Mouse (Mus musculus): ENCODE results near the gene Dlgap3.

Dlgap3 gene

GRCm38 (mm10) chr4:127174900-127175278 is 5.9 kb downstream of the Dlgap3 start:
- DNase-seq: no peak

DNA sequence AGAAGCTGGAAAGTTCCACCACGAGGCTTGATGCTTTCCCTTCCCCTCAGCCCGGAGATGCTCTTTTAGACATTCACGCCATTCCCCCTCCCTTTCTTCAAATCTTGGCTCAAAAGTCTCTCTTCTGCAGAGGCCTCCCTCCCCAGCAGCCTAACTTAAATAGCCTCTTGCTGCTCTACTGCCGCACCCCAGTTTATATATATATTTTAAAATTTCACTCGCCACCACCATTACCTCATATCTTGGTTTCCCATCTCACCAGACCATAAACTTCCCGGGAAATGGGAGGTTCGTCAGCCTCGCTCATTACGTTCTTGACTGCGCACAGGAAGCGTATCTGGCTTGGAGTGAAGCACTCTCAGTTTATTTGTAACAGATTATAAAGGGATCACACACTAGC is 9.0 kb downstream of the Dlgap3 start:
- DNase-seq: no peak

DNA sequence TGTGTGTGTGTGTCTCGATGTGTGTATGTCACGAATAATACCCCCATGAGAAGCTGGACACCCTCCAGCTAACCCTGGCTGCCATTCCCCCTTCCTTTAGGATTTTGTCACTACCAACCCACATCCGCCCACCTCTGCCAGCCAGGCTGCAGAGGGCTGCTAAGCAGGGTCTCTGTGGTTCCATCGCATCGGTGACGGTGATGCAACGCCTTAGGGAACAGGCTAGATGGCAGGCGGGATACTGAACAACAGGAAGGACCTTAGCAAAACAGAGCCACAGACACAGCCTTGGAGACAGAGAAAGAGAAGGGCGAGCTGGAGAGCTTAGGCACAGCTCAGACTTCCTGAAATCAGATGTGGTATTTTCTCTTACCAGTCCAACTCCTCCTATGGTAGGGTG is 9.7 kb downstream of the Dlgap3 start:
- no peak for DNase-seq

- no peak for DNase-seq
Measured at GRCm38 (mm10) chr4:127179469-127180449, 10.8 kb downstream of the Dlgap3 start.

- DNase-seq: no peak
Measured at GRCm38 (mm10) chr4:127180450-127180840, 11.4 kb downstream of the Dlgap3 start.

DNA sequence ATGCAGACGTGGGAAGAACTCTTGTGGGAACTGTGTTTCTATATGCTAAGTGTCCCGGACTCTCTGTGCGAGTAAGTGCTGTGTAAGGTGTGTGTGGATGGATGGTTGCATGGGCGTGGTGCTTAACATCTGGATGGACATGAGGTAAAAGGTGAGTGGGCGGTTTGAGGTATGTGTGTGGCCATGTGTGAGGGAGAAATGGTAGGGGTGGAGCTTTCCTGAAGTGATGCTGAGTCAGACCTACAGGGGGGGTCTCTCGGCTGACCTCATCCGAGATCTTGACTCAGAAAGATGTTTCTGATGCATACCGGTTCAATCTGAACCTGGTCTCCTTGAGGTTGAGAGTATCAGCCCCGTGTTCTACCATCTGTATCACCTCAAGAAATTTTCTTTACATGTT is 12.0 kb downstream of the Dlgap3 start:
- DNase-seq: no peak

DNA sequence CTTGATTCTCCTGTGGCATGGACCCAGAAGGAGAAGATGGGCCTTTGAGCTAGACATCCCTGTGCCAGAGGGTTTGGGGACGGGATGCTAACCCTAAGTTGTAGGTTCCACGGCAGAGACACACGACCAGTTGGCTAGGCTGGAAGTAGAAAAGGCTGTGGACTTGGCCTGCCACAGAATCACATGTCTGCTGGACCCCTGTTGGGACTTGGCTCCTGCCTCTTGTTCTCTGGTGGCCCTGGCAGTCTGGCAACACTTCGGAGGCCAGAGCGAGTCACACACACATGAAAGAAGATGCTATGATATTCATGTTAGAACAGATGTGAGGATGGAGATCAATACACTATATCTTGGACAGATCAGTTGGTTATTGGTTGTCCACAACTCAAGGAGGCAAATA is 14.9 kb downstream of the Dlgap3 start:
- DNase-seq: no peak

GRCm38 (mm10) chr4:127190921-127191320 is 21.9 kb downstream of the Dlgap3 start:
- DNase-seq: no peak

GRCm38 (mm10) chr4:127192704-127193103 is 23.7 kb downstream of the Dlgap3 start:
- DNase-seq: no peak

GRCm38 (mm10) chr4:127193378-127194155 is 24.6 kb downstream of the Dlgap3 start:
- DNase-seq: no peak

- DNase-seq: no peak
Measured at GRCm38 (mm10) chr4:127194477-127195269, 25.7 kb downstream of the Dlgap3 start.

- DNase-seq: no peak
Measured at GRCm38 (mm10) chr4:127198609-127199008, 29.6 kb downstream of the Dlgap3 start.

GRCm38 (mm10) chr4:127199406-127199805 is 30.4 kb downstream of the Dlgap3 start:
- no peak for DNase-seq

GRCm38 (mm10) chr4:127200164-127200722 is 31.2 kb downstream of the Dlgap3 start:
- no peak for DNase-seq

GRCm38 (mm10) chr4:127200769-127201617 is 32.0 kb downstream of the Dlgap3 start:
- no peak for DNase-seq

DNA sequence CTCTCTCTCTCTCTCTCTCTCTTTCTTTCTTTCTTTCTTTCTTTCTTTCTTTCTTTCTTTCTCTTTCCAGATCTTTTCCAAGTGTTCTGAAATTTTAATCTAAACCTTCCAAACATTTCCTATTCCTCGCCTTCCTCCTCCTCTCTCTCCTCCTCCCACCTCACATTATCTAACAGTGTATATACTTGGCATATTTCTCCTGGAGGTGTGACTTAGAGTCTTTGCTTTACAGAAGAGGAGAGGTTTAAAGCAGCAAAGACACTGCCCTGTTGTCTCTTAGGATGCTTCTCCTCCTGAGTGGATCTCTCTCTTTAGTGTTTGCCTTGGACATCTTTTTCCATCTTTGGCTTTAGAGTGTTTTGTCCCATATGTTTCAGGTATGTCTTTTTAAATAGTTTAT is 34.1 kb downstream of the Dlgap3 start:
- DNase-seq: no peak

GRCm38 (mm10) chr4:127211318-127211717 is 42.3 kb downstream of the Dlgap3 start:
- DNase-seq: no peak

DNA sequence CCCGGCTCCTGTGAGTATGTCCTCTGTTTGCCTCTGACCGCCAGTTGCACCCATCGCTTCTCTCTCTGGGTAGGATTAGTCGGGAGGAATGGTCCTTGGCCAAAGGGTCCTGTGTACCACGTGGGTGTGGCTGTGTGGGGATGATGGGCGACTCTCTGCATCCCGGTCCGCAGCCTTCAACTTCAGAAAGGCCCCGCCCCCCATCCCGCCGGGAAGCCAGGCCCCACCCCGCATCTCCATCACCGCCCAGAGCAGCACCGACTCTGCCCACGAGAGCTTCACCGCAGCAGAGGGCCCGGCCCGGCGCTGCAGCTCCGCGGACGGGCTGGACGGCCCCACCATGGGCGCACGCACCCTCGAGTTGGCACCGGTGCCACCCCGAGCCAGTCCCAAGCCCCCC is 45.5 kb downstream of the Dlgap3 start:
- DNase-seq: no peak

DNA sequence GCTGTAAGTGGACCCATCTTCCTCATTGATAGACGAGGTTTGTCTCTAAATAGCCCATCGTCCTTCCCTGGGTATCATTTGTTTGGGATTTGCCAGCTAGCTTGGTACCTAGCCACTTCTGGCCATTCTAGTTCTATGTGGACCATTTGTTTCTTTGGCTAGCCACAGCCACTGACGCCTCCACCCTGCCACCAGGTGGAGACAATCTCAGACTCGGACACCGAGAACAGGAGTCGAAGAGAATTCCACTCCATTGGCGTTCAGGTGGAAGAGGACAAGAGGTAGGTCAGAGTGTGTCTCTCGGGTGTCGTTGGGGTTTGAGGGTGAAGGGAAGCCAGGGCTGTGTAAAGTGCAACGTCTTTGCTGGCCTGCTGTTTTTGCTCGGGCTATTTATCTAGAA is 46.1 kb downstream of the Dlgap3 start:
- no peak for DNase-seq

DNA sequence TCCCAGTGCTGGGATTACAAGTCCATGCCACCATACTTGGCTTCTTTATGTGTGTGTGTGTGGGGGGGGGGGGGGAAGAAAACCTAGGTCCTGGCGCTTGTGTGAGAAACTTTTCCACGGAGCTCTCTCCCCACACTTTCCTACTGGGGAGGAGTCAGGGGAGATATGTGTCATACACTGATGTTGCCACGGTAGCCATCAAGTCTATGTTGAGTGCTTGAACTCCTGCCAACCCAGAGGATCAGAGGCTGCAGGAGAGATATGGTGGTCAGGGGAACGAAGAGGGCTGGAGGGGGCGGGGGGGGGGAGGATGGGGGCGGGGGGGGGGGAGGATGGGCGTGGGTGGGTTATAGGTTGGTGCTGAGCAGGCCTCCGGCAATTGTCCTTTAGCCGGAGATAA is 46.8 kb downstream of the Dlgap3 start:
- no peak for DNase-seq

DNA sequence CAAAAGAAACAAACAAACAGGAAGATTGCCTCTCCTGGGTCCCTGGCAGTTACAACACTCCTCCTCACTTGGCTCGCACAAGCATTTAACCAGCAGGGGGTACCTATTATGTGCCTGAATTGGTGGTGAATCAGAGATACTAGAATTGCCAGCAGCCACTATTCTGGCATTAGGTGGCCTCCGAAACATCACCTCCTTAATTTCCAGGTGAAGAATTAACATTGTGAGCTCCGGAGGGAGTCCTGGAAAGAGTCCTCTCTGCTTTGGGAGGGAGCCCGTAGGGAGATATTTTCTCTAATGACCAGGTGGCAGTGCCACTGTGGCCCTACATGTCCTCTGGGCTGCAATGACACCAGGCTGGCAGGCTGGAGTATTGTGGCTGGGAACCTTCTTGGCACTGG is 47.2 kb downstream of the Dlgap3 start:
- no peak for DNase-seq

DNA sequence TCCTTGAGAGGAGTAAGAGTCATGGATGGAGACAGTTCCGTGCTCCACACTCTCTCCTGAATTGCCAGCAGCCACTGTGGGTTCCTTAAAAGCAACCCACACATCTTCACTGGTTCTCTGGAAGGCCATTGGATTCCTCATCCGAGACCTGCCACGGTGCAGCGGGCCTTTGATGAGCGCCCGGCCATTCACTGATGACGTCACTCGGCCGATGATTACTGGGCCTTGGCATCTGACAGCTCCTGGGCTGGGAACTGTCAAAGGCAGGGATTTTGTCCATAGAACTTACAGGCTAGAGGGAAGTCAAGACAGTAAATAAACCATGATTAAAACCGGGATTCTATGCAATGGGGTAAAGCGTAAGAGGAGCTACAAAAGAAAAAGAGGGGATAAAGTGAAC is 48.0 kb downstream of the Dlgap3 start:
- DNase-seq: no peak
